Mouse (Mus musculus) liver, adult 2 months (tissue): Measurements from ENCODE around the gene Csnk1e. TPM values are rescaled to one million over a fixed set of nuclear protein-coding genes. Genes with fewer than 3 reads are reported as not detected.

Source experiments
- DNase-seq: peaks from one replicate; pipeline ENCODE4 v3.0.0-alpha.2; 2011; ENCODE audit warnings: low read depth, low spot score; ENCODE audit errors: extremely low read depth
- H3K27ac ChIP-seq: fragments of 200-500 bp; replicated peaks from 2 replicates; pipeline ENCODE4 v1.5.1; 2012; ENCODE audit warnings: low read depth, mild to moderate bottlenecking, control low read depth, inconsistent platforms, low read length; ENCODE audit not compliant: insufficient read depth
- H3K27me3 ChIP-seq: fragments of 200-500 bp; 2 replicates; pipeline ENCODE4 v1.6.1; 2012; ENCODE audit warnings: mild to moderate bottlenecking, moderate library complexity, low read length, inconsistent platforms; ENCODE audit not compliant: control insufficient read depth, insufficient read depth
- H3K36me3 ChIP-seq: fragments of 200-500 bp; 2 replicates; pipeline ENCODE4 v1.6.1; 2012; ENCODE audit warnings: low read length, inconsistent platforms; ENCODE audit not compliant: control insufficient read depth, insufficient read depth
- H3K4me1 ChIP-seq: fragments of 200-500 bp; 2 replicates; pipeline ENCODE4 v1.6.1; 2011; ENCODE audit warnings: low read length; ENCODE audit not compliant: control insufficient read depth, insufficient read depth
- H3K4me3 ChIP-seq: fragments of 200-500 bp; 2 replicates; pipeline ENCODE4 v1.5.1; 2011; ENCODE audit warnings: low read depth, mild to moderate bottlenecking, control low read depth, low read length, moderate library complexity; ENCODE audit not compliant: insufficient read depth
- H3K79me2 ChIP-seq: fragments of 200-500 bp; 2 replicates; pipeline ENCODE4 v1.6.1; 2012; ENCODE audit warnings: inconsistent platforms, mild to moderate bottlenecking, low read length, moderate library complexity; ENCODE audit not compliant: control insufficient read depth, insufficient read depth
- H3K9ac ChIP-seq: fragments of 200-500 bp; 2 replicates; pipeline ENCODE4 v1.6.1; 2012; ENCODE audit warnings: low read depth, mild to moderate bottlenecking, control low read depth, inconsistent platforms, low read length
- CTCF ChIP-seq: fragments of 200-500 bp; IDR thresholded peaks from 2 replicates; pipeline ENCODE4 v1.5.1; 2011; ENCODE audit warnings: low read depth, low read length, control low read depth
- POLR2A ChIP-seq: fragments of 200-500 bp; IDR thresholded peaks from 2 replicates; pipeline ENCODE4 v1.6.1; 2011; ENCODE audit warnings: low read length, control low read depth; ENCODE audit not compliant: insufficient read depth; ENCODE audit errors: extremely low read depth
- WGBS: fragments of 180-500 bp; shearing (Covaris S2); methylation state at CpG from one replicate; pipeline ENCODE4 v1.1.7; 2018; 5-methylcytosine and 5-hydroxymethylcytosine counted together
- polyA plus RNA-seq: library from polyadenylated mRNA; depleted of rRNA; stranded (reverse); fragments of >200 nt; gene quantifications from 2 replicates; pipeline ENCODE4 v1.2.3, GENCODE M21; 2012; rRNA removed
- total RNA-seq: library from RNA; depleted of rRNA; stranded (reverse); fragments of >200 nt; gene quantifications from 2 replicates; pipeline ENCODE4 v1.2.3, GENCODE M21; 2014; rRNA removed

Gene Csnk1e
- total RNA-seq (4.3 and 6.8 TPM in 2 replicates), polyA plus RNA-seq (4.7 and 6.6 TPM in 2 replicates)

GRCm38 (mm10) chr15:79455106-79455810, at the start of gene Csnk1e:
Gene Csnk1e (minus strand): TSS chr15:79455566.
- H3K4me3 ChIP-seq, result peak within 1 kb of the TSS; percentile 52
- peak; percentile 32 for DNase-seq
- no peaks in the 10 kb centered on the region for H3K27me3 ChIP-seq
- no peaks in the 10 kb centered on the region for H3K36me3 ChIP-seq
- 8% methylated on average over 24 of the region's 24 CpGs for WGBS
- peak within 1 kb of the TSS; percentile 55 for H3K9ac ChIP-seq
- TF ChIP-seq CTCF (no peak), POLR2A (no peak)
- no peaks in the 10 kb centered on the region for H3K79me2 ChIP-seq
- H3K27ac ChIP-seq, result no peak within 1 kb of the TSS
- H3K4me1 ChIP-seq, result peaks cover 5% of the 10 kb centered on the region

- no peak for DNase-seq
- TF ChIP-seq CTCF (no peak), POLR2A (no peak)
- no peak within 1 kb of the TSS; the same call in 1 of the 2 replicates for H3K9ac ChIP-seq
- peaks cover 21% of the 10 kb centered on the region for H3K27me3 ChIP-seq
- no peaks in the 10 kb centered on the region for H3K36me3 ChIP-seq
- WGBS, result 4% methylated on average over 58 of the region's 60 CpGs
- no peak within 1 kb of the TSS for H3K27ac ChIP-seq
- peak within 1 kb of the TSS; percentile 27; the same call in 1 of the 2 replicates for H3K4me3 ChIP-seq
- no peaks in the 10 kb centered on the region; the same call in 1 of the 2 replicates for H3K4me1 ChIP-seq
- H3K79me2 ChIP-seq, result no peaks in the 10 kb centered on the region
Measured at GRCm38 (mm10) chr15:79504707-79505452, 49.5 kb upstream of the Csnk1e start, which contains the start of gene Kcnj4. Gene Kcnj4 (minus strand): TSS chr15:79505241.

GRCm38 (mm10) chr15:79503438-79503837, 48.1 kb upstream of the Csnk1e start:
- 57% methylated on average over 5 of the region's 5 CpGs for WGBS
- TF ChIP-seq POLR2A (no peak), CTCF (no peak)
- peaks cover 21% of the 10 kb centered on the region for H3K27me3 ChIP-seq

GRCm38 (mm10) chr15:79502891-79503341, 47.5 kb upstream of the Csnk1e start:
- Histone ChIP-seq H3K4me1 (no peaks in the 10 kb centered on the region; the same call in 1 of the 2 replicates), H3K79me2 (no peaks in the 10 kb centered on the region), H3K36me3 (no peaks in the 10 kb centered on the region), H3K27ac (no peak overlapping the region), H3K27me3 (peaks cover 21% of the 10 kb centered on the region), H3K4me3 (no peak overlapping the region), H3K9ac (no peak overlapping the region)
- no peak for DNase-seq
- WGBS, result 25% methylated on average over 18 of the region's 18 CpGs
- no peak for TF ChIP-seq CTCF
- TF ChIP-seq POLR2A, result no peak

More at GRCm38 (mm10) chr15:79503438-79503837, 48.1 kb upstream of the Csnk1e start:
- DNase-seq, result no peak
- H3K79me2 ChIP-seq, result no peaks in the 10 kb centered on the region
- H3K36me3 ChIP-seq, result no peaks in the 10 kb centered on the region
- H3K4me3 ChIP-seq, result no peak overlapping the region
- H3K9ac ChIP-seq, result no peak overlapping the region
- no peaks in the 10 kb centered on the region; the same call in 1 of the 2 replicates for H3K4me1 ChIP-seq
- no peak overlapping the region for H3K27ac ChIP-seq

GRCm38 (mm10) chr15:79500110-79500509, 44.7 kb upstream of the Csnk1e start:
- Histone ChIP-seq H3K27ac (no peak overlapping the region), H3K4me1 (no peaks in the 10 kb centered on the region; the same call in 1 of the 2 replicates), H3K4me3 (no peak overlapping the region), H3K9ac (no peak overlapping the region), H3K27me3 (peaks cover 12% of the 10 kb centered on the region), H3K36me3 (no peaks in the 10 kb centered on the region), H3K79me2 (no peaks in the 10 kb centered on the region)
- 83% methylated on average over 17 of the region's 17 CpGs for WGBS
- TF ChIP-seq POLR2A, result no peak
- TF ChIP-seq CTCF, result no peak
- no peak for DNase-seq
